Mouse (Mus musculus): ENCODE measurements at regions not wholly inside any gene's neighbourhood (a gene's known extent, or its start where the extent isn't known, plus 50 kb on each side); places are given as distances from the start of the nearest gene placed in this dataset.

GRCm38 (mm10) chr10:55767571-55767970 is 339.1 kb upstream of the Msl3l2 start:
- no peak overlapping the region for H3K4me2 ChIP-seq (replicated peaks; ENCODE audit: low read depth, low read length, severe bottlenecking)
- DNase-seq (ENCODE audit: low spot score) = peak; percentile 70
- H3K36me3 ChIP-seq (ENCODE audit: control insufficient read depth, insufficient read depth, low read length) = no peaks in the 10 kb centered on the region
- no peaks in the 10 kb centered on the region for H3K4me1 ChIP-seq (ENCODE audit: control insufficient read depth, insufficient read depth, low read length)
- WGBS = 60% methylated on average over 1 of the region's 1 CpGs
- no peak overlapping the region for H3K27ac ChIP-seq (replicated peaks; ENCODE audit: low read depth, low read length)
- no peak for TF ChIP-seq POLR2A (IDR thresholded peaks at IDR 0.05; ENCODE audit: borderline replicate concordance, extremely low read depth, insufficient read depth, insufficient read length)
- no peak for ATAC-seq (ENCODE audit: low FRiP score, low read depth)
- H3K9me3 ChIP-seq (ENCODE audit: control insufficient read depth, low read length) = no peaks in the 10 kb centered on the region
- H3K9ac ChIP-seq (ENCODE audit: low read depth, low read length, severe bottlenecking) = no peak overlapping the region
- no peaks in the 10 kb centered on the region for H3K27me3 ChIP-seq (ENCODE audit: control insufficient read depth, insufficient read depth, low read length)
- H3K4me3 ChIP-seq (replicated peaks; ENCODE audit: low read length) = no peak overlapping the region

DNA sequence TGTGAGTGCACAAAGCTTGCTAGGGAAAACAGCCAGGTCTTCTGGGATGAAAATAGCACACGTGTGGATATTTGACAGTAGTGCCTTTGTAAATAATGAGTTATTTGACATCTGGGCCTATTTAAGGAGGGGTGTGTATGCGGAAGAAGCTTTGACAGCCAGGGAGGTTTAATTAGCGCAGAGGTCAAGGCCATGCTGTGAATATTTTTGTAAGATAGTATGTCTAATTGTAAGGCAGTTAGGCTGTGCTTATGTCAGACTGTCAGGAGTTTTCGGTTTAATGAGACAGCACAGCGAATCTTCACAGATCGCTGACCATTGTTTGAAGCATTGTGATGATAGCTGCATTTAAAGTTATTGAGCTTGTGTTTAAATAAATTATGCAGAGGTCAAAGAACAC is 337.1 kb upstream of the Msl3l2 start:
- no peak overlapping the region for H3K27ac ChIP-seq (replicated peaks; ENCODE audit: low read depth, low read length)
- DNase-seq (ENCODE audit: low spot score) = no peak
- no peak overlapping the region for H3K4me2 ChIP-seq (replicated peaks; ENCODE audit: low read depth, low read length, severe bottlenecking)
- no peaks in the 10 kb centered on the region for H3K9me3 ChIP-seq (ENCODE audit: control insufficient read depth, low read length)
- no peaks in the 10 kb centered on the region for H3K27me3 ChIP-seq (ENCODE audit: control insufficient read depth, insufficient read depth, low read length)
- no peak overlapping the region for H3K4me3 ChIP-seq (replicated peaks; ENCODE audit: low read length)
- H3K9ac ChIP-seq (ENCODE audit: low read depth, low read length, severe bottlenecking) = no peak overlapping the region
- no peak for ATAC-seq (ENCODE audit: low FRiP score, low read depth)
- H3K4me1 ChIP-seq (ENCODE audit: control insufficient read depth, insufficient read depth, low read length) = no peaks in the 10 kb centered on the region
- no peak for TF ChIP-seq POLR2A (IDR thresholded peaks at IDR 0.05; ENCODE audit: borderline replicate concordance, extremely low read depth, insufficient read depth, insufficient read length)
- WGBS = 53% methylated on average over 6 of the region's 6 CpGs
- no peaks in the 10 kb centered on the region for H3K36me3 ChIP-seq (ENCODE audit: control insufficient read depth, insufficient read depth, low read length)

GRCm38 (mm10) chr10:55782674-55783469 is 323.8 kb upstream of the Msl3l2 start:
- 88% methylated on average over 2 of the region's 2 CpGs for WGBS
- ATAC-seq (ENCODE audit: low FRiP score, low read depth) = no peak

GRCm38 (mm10) chr10:55813966-55814365 is 292.8 kb upstream of the Msl3l2 start:
- Histone ChIP-seq H3K9me3 (ENCODE audit: control insufficient read depth, low read length) (no peaks in the 10 kb centered on the region), H3K27me3 (ENCODE audit: control insufficient read depth, insufficient read depth, low read length) (no peaks in the 10 kb centered on the region), H3K9ac (ENCODE audit: low read depth, low read length, severe bottlenecking) (no peak overlapping the region), H3K27ac (replicated peaks; ENCODE audit: low read depth, low read length) (no peak overlapping the region), H3K4me1 (ENCODE audit: control insufficient read depth, insufficient read depth, low read length) (no peaks in the 10 kb centered on the region), H3K4me2 (replicated peaks; ENCODE audit: low read depth, low read length, severe bottlenecking) (no peak overlapping the region), H3K36me3 (ENCODE audit: control insufficient read depth, insufficient read depth, low read length) (no peaks in the 10 kb centered on the region), H3K4me3 (replicated peaks; ENCODE audit: low read length) (no peak overlapping the region)
- WGBS = 72% methylated on average over 2 of the region's 2 CpGs
- ATAC-seq (ENCODE audit: low FRiP score, low read depth) (no peak), DNase-seq (ENCODE audit: low spot score) (peak; percentile 73)
- TF ChIP-seq POLR2A (IDR thresholded peaks at IDR 0.05; ENCODE audit: borderline replicate concordance, extremely low read depth, insufficient read depth, insufficient read length) = no peak

More at GRCm38 (mm10) chr10:55782674-55783469, 323.8 kb upstream of the Msl3l2 start:
- no peak overlapping the region for H3K4me3 ChIP-seq (replicated peaks; ENCODE audit: low read length)
- TF ChIP-seq POLR2A (IDR thresholded peaks at IDR 0.05; ENCODE audit: borderline replicate concordance, extremely low read depth, insufficient read depth, insufficient read length) = no peak
- H3K36me3 ChIP-seq (ENCODE audit: control insufficient read depth, insufficient read depth, low read length) = no peaks in the 10 kb centered on the region
- H3K4me2 ChIP-seq (replicated peaks; ENCODE audit: low read depth, low read length, severe bottlenecking) = no peak overlapping the region
- no peaks in the 10 kb centered on the region for H3K27me3 ChIP-seq (ENCODE audit: control insufficient read depth, insufficient read depth, low read length)
- no peaks in the 10 kb centered on the region for H3K9me3 ChIP-seq (ENCODE audit: control insufficient read depth, low read length)
- H3K9ac ChIP-seq (ENCODE audit: low read depth, low read length, severe bottlenecking) = no peak overlapping the region
- no peaks in the 10 kb centered on the region for H3K4me1 ChIP-seq (ENCODE audit: control insufficient read depth, insufficient read depth, low read length)
- no peak overlapping the region for H3K27ac ChIP-seq (replicated peaks; ENCODE audit: low read depth, low read length)
- DNase-seq (ENCODE audit: low spot score) = no peak

DNA sequence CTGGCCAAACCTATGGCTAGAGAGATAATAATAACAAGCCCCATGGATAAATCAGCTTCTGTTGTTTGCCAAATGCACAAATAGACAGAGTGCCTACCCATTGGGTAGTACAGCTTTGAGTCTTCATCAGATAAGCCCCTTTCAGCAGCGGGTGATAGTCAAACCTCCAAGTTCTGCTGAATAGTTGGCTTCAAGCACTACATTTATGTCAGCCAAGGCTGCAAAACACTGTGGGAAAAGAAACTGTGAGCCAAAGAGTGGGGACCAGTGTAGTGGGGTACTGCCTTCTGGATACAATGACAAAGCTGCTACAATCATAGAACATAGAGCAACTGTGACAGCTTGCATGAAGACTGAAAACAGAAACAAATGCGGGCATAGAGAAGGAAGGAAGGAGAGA is 255.4 kb upstream of the Msl3l2 start:
- Histone ChIP-seq H3K9me3 (ENCODE audit: control insufficient read depth, low read length) (no peaks in the 10 kb centered on the region), H3K9ac (ENCODE audit: low read depth, low read length, severe bottlenecking) (no peak overlapping the region), H3K4me3 (replicated peaks; ENCODE audit: low read length) (no peak overlapping the region), H3K27me3 (ENCODE audit: control insufficient read depth, insufficient read depth, low read length) (no peaks in the 10 kb centered on the region), H3K27ac (replicated peaks; ENCODE audit: low read depth, low read length) (no peak overlapping the region), H3K4me2 (replicated peaks; ENCODE audit: low read depth, low read length, severe bottlenecking) (no peak overlapping the region), H3K4me1 (ENCODE audit: control insufficient read depth, insufficient read depth, low read length) (no peaks in the 10 kb centered on the region), H3K36me3 (ENCODE audit: control insufficient read depth, insufficient read depth, low read length) (no peaks in the 10 kb centered on the region)
- ATAC-seq (ENCODE audit: low FRiP score, low read depth) = no peak
- no peak for TF ChIP-seq POLR2A (IDR thresholded peaks at IDR 0.05; ENCODE audit: borderline replicate concordance, extremely low read depth, insufficient read depth, insufficient read length)
- 74% methylated on average over 2 of the region's 2 CpGs for WGBS
- DNase-seq (ENCODE audit: low spot score) = no peak

All from limb, embryonic 14.5 days (tissue).